Mouse (Mus musculus): ENCODE measurements around the gene Nxpe4.

Nxpe4 gene

DNA sequence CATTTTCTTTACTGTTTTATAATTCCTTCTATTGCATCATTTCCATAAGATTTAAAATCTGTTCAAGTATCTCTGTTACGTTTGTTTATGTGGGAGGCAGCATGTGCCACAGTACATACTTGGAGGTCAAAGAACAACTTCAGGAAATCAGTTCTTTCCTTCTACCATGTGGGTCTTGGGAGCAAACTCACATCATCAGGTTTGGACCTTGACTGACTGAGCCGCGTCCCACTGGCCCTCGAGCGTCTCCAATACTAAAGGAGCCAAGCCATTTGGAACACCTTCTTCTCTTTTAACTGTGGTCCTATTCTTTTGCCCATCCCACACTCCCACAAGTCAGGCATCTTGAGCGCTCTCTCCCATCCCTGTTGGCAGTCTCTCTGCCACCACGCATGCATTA, 167.8 kb downstream of the Nxpe4 start:
- no peak for DNase-seq (ENCODE audit: low spot score)

DNA sequence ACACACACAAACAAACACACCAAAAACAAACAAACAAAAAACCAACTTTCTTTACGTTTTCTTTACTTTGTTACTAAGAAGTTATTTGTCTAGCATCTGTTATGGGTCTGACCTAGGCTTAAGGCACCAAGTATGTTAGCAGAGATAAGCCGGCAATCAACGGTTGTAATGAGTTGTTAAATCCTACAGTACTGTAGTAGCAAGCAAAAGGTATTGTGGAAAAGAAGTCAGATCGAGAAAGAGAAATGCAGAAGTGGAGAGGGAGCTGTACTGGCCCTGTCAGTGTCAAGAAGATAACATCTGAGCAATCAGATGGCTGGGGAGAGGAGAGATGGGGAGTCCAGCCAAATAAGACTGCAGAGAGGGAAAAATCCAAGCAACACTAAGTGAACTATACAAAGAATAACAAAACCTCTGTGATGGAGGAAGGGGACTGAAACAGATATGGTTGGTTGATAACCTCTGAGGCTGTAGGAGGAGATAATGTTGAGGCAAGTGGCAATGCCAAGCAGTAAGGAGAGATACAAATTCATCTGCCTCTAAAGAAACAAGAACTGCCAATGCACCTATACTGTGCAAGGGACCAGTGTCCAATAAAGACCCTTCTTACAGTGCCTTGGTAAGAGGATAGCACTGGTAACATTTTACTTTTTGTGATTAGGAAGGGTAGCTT, 177.1 kb downstream of the Nxpe4 start:
- no peak for DNase-seq (ENCODE audit: low spot score)

DNA sequence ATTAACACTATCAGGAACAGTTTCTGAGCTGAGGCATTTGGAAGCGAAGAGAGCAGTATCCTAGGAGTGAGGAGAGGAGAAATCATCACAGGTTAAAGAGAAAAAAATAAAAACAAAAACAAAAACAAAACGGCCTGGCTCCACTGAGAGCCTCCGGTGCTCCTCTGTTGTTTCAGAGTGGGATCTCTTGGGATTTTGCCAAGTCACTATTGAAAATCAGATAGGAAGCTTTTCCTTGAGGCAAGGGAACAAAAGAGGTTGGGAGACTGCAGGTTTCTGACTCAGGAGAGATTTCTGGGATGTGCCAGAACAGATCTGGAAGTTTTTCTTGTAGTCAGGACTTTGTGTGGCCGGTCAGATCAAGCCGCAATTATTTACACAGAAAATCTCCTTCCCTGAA, 177.7 kb downstream of the Nxpe4 start:
- no peak for DNase-seq (ENCODE audit: low spot score)

DNA sequence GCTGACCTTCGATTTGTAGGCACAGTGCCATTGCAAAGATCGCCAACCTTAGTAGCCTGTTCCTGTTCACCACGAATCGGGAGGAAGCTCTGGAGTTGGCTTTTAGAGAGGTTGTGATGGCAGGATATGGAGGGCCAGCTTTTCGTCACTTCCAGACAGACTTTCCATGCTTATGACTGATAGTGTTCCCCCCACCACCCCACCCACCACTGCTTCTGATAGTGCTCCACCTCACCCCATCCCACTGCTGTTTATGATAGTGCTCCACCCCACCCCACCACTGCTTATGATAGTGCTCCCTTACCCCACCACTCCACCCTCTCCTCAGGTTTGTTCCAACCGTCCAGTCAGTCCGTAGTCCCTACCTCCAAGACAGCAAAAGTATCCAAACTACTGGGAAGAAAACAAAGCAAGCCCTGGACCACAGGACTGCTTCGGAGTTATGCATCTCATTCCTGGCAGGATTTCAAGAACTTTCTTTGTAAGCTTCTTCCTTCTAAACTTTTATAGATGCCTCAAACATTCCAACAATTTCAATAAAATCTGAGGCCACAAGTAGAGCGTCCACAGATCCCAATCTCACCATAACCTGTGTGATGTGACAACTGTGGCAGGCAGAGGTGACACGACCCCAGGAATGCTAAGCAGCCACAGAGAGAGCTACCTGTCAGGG, 179.0 kb downstream of the Nxpe4 start:
- no peak for DNase-seq (ENCODE audit: low spot score)

DNA sequence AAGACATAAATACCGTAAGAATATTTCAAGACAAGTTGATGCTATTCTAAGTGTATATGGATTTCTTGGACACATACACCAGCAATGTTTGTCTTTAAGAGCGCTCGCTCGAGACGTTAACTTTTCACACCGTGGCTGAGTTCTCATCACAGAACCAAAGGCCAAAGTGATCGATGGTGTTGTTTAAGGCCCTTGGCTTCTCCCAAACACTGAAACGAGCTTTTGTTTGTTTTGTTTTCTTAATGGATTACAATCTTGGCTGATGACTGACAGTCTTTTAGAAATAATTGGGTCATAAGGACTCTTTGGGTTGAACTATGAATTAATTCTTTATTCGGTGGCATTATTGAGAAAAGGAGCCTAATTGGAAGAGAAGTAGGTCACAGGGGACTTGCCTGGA, 183.6 kb downstream of the Nxpe4 start:
- DNase-seq (ENCODE audit: low spot score) = no peak

DNA sequence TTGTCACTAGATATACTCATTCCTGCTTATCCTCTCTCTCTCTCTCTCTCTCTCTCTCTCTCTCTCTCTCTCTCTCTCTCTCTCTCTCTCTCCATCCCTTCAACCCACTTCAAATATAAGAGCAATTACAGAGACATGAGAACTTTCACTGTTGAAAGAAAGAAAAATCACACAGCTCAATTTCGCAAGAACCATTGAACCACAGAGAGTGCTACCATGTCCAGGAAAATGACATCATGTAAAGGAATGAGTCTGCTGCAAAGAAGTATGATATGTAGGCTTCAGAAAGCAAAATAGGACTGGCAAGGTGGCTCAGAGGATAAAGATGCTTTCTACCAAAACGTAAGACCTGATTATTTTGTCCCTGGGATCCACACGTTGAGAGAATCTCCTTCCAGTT, 184.0 kb downstream of the Nxpe4 start:
- no peak for DNase-seq (ENCODE audit: low spot score)

DNA sequence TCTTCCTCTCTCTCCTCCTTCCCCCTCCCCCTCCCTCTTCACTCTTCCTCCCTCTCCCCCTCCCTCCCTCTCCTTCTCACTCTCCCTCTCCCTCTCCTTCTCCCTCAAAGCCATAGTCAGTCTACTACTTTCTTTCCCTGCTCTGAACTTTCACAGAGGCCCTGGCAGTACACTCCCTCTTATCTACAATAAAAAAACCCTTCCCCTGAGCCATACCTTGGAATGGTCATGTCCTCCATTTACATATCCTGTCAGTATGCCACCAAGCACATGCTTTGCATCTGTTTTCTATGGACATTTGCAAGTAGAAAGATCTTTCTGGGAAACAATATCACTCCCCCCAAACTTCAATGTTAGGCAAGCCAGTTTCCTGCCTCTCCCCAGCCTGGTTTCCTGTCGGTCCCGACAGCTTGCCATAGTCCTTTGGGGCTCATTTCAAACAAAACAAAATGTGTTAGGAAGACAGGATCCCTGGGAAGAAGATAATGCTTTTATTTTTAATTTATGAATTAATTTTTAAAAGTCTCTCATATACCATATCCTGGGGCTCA, 191.4 kb downstream of the Nxpe4 start, which contains the start of gene Nxpe2:
Gene Nxpe2 (minus strand): TSS at position 307 of the 551 bp plus-strand sequence.
- no peak for DNase-seq (ENCODE audit: low spot score)

DNA sequence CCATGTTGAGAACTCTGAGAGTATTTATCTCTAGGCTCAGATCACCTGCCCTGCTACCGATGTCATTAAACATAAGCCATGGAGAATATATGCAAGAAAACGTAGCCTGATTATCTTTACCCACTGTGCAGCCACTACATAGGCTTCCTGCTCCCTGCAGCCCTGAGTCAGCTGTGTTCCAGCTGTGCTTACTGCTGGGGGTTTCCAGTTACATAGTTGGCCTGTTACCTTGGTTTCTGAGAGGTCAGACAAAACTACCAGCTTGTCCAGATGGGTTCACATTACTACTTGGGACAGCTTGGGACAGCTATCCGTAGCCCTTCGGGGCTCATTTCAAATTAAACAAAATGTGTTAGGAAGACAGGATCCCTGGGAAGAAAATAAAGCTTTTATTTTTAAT, 192.3 kb downstream of the Nxpe4 start:
- no peak for DNase-seq (ENCODE audit: low spot score)

DNA sequence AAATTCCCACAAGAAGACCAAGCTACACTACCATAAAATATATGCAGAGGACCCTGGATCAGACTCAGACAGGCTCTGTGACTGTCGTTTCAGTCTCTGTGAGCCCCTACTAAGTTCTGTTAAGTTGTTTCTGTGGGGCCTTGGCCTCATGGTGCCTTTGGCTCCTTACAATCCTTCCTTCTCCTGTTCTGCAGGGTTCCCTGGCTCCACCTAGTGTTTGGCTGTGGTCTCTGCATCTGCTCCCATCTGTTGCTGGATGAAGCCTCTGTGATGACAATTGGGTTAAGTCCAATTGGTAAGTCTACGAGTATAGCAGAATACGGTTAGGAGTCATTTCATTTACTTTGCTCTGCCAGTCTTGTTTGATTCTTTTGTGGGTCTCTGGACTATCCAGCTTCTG, 193.0 kb downstream of the Nxpe4 start:
- peak; percentile 66 for DNase-seq (ENCODE audit: low spot score)

DNA sequence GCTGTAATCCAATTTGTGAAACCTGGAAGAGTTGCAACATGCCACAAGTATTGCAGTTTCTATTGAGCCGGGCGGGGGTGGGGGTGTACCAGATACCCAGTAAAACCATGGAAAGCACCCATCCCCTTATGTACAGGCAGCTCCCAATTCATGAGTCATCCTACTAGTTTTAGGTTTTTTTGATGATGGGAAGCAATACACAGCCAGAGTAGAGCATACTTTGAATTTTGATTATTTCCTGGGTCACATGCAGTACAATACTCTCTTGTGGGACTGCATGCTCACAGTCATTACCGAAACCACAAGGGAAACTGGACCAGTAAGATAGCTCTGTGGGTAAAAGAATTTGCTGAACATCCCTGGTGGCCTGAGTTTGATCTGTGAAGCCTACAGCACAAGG, 195.3 kb downstream of the Nxpe4 start:
- DNase-seq (ENCODE audit: low spot score) = no peak

DNA sequence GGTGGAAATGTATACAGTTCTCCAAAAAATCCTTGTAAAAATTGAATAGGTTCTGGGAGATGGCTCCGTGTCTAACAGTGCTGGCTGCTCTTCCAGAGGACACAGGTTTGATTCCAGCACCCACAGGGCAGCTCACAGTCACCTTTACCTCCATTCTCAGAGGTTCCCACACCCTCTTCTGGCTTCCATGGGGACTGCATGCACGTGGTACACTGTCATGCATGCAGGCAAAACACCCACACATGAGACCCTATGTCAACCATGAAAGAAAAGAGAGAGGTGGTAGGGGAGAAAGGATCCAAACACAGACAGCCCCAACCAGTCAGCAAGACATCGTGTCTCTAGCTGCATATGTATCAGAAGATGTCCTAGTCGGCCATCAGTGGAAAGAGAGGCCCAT, 199.0 kb downstream of the Nxpe4 start:
- DNase-seq (ENCODE audit: low spot score) = no peak

DNA sequence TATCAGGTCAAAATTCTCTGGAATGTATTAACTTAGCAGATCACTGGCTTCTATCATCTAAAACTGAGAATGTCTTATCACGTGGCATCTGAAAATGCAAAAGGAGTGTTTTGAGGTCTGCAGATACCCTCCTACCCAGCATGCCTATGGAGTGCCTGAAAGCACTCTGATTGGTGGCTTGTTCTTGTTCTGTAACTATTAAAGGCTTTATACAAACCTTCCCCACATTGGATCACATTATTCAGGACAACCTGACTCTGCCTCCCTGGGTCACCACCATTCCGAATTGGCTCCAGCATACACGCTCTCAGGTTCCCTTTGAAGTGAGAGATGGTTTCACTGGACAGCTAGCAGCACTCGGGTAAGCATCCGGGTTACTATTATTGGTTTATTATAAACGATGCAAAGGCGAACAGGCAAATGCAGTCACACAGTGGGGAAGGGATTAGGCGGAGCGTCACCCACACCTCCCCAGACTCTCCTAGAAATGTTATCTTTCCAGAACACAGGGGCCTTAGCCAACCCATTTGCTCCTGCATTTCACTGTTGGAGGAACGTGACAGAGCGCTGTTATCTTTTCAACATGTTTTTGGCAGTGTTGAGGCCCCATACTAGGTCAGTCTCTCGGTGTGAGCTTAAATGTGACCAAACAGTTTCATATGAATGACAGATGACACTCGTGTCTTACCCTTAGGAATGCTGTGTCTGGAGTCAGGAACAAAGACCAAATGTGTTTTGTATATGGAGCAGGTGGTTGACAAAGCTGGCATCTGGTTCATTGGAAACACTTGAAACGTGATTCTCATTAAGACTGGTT, 200.2 kb downstream of the Nxpe4 start:
- DNase-seq (ENCODE audit: low spot score) = no peak

DNA sequence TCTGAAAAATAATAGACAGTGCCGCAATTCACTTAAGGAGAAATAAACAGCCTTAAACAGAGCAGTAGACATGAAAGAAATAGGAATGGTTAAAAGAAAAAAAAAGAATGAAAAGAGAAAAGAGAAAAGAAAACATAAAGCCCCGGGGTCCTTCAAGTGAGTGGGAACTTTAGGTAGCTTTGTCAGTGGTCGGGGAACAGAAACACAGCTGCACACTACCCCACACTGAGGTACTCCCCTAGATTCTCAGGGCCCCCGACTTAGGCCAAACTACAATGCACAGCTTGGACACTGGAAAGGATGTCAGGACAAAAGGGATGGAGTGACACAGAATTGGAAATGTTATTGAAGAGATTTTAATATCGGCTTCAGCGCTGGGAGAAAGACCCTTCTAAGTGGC, 200.9 kb downstream of the Nxpe4 start:
- DNase-seq (ENCODE audit: low spot score) = no peak

DNA sequence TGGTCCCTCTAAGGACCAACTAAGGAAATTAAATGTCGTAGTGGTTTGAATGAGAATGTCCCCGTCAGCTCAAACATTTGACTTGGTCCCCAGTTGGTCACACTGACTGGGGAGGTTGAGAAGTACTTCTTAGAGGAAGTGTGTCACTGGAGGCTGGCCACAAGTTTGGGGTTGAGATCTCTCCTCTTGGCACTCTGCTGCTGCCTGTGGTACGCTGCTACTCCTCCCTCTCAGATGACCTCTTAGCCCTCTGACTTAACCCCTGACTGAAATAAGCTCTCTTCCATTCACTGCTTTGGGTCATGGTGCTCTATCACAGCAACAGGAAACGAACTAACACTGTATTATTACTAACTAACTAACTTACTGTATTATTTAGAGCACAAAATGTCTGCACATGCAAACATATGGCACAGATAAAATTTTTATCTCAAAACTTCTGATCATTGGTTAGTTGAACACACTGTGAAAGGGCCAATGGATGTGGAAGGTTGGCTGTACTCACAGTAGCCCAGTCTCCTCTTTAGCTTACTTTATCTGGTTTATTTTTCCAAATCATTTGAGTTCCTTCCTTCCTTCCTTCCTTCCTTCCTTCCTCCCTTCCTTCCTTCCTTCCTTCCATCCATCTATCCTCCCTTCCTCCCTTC, 211.5 kb downstream of the Nxpe4 start:
- no peak for DNase-seq (ENCODE audit: low spot score)

DNA sequence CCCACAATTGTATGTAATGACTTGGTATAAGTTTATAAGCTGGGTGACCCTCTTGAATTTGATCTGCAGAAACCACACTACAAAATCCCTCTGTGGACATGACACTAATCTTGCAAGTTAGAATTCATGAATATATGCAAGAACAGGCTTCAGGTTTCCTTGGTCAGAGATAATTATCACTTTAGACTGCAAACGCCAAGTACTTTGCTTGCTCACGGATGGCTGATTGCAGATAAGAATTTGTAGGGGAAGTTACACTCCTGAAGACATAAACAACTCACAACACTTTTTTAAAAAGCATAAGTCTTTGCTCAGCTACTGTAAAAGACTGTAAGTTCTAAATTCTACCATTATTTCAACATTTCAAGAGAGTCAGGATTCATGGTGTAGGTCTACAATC, 212.5 kb downstream of the Nxpe4 start:
- no peak for DNase-seq (ENCODE audit: low spot score)

DNA sequence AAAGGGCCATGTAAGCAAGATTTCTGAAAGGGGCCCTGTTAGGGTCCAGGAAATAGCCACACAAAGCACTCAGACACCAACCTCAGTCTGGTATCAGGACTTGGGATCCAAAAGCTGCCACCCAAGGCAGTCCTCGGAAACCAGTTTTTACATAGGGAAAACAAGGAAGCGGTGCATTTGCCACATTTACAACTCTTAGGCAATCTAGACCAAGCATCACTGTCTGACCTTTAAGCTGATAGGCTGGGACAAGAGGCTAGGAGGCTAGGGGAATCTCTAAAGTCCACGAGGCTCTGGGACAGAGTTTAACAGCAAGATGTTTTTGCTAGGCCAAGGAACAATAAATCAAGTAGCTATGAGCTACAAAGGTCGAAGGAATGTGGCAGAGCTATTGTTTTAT, 226.6 kb downstream of the Nxpe4 start:
- no peak for DNase-seq (ENCODE audit: low spot score)

DNA sequence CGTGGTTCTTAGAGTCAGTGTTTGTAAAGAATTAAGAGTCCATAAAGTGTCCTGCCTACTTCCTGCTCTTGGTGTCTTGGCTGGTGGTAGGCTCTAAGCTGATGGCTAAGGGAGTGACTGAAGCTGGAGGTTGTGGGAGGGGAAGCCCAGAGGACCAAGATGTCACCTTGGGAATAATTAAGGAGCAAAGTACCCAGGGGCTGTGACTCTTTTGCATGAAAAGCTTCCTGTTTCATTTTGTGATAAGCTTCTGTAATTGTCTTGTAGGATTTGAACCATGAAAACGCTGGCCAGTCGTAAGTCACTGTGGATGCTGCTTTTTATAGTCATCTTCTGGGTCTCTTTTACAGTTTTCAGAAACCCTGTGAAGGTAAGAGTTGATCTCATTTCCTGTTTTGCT, 228.2 kb downstream of the Nxpe4 start:
- no peak for DNase-seq (ENCODE audit: low spot score)

DNA sequence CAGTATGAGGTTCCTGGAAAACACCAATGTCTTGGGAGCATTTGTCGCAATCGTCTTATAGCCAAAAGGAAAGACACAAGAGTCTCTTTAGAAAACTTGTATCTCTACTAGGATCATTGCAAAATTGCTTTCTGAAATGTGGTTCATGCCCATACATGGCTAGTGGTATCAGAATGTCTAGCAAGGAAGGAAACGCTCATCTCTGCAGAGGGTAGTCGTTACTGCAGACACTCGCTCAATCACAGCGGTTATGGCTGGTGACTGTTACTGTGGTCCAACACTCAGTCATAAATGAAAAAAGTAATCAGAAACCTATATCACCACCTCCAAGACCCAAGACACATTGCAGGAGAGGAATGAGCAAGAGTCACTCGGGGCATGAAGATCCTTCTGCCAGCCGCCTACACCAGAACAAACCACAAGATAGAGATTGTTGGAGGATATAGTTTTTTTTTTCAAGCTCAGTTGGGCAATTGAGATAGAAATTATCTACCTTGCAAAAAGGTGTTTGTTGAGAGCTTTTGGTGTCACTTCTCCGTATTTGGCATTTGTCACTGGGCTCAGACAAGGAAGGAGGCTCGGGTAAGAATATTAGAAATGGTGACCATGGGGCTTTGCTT, 241.9 kb downstream of the Nxpe4 start:
- DNase-seq (ENCODE audit: low spot score) = no peak

DNA sequence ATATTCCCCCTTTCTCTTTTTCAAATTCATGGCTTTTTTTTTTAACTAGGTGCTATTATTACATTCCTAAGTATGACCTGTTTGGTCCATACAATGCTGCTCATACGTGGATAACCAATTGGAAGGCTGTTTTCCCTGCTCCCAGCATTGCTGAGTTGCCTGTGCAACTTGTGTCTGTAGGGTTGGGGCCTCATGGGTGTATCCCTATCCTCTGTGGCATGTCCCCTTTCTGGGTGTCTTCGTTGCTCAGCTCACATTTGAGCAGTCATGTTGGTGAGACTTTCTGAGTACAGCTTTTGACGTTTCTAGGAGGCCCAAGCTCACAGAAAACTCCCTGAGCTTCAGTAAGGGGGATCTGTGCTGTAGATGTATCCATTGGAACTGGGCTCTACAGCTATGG, 242.9 kb downstream of the Nxpe4 start:
- no peak for DNase-seq (ENCODE audit: low spot score)

DNA sequence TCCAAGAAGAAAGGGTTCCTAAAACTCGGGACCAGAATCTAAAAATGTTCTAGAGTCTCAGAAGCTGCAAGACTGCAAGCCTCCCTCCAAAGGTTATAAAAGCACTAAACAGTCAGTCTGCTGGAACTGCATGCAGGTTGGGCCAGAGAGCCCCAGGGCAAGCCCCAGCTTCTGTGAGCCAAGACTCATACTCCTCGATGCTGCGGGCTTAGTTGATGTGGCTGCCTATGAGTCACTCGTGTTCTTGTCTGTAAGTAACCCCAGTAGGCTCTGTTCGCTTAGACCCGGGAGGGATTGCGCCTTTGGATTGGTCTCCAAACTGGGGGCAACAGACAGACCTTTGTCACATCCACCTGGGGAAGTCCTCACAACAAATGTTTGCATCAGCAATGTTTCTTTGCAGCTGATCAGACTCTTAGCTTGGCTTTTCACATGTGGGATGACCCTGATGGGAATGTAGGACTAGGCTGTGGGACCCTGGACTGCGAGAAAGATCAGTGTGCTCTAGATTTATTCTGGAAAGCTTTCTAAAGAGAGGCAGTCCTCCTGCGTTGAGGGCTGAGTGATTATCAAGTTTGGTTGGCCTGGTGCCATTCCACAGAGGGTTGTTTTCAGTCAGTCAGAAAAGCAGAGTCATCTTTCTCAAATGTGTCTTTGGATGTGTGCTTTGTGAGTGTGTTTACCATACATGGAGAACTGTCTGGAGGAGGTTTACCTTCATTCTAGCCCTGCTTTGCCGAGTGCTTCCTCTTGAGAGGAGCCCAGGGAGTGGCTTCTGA, 245.9 kb downstream of the Nxpe4 start:
- no peak for DNase-seq (ENCODE audit: low spot score)
